ENCODE assay signal across 27 mouse cellular contexts in the genomic region with DNA sequence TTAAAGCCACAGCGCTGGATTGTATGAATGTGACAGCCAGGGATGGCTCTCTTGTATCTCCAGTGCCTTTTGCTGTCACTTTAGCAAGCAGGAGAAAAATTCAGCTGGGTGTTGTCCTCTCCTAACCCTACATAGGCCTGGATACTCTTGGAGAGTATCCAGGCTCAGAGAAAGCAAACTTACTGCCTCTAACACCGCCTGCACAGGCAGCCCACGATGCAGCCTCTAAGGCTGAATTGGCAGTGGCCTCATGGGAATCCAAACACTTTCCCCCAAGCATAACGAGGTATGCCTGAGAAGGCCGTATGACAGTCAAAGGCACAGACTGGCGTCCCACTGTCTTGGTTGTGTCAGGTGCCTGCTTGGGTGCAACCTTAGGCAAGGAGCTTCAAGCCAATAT. TPM values are rescaled to one million over a fixed set of nuclear protein-coding genes. Genes with fewer than 3 reads are reported as not detected.
DNase-seq lines count a peak whose midpoint lies in the region; ATAC-seq and TF ChIP-seq lines count a peak whose summit lies in the region.
"Had no signal": no experiment of that assay in that cellular context is flagged by ENCODE, and none has a peak within 500 bp of the region (broad histone marks: within the 10 kb centered on the region; RNA-seq: fewer than 3 reads in every experiment).

No protein-coding gene starts in this region.

- no peaks in the 10 kb centered on the region for H3K27me3 ChIP-seq in limb, embryonic 15.5 days
- peaks cover 7% of the 10 kb centered on the region; the same call in 1 of the 2 replicates for H3K27me3 ChIP-seq in limb, embryonic 10.5 days (ENCODE audit: low read depth, poor library complexity, severe bottlenecking)
- H3K27me3 ChIP-seq in stomach, embryonic 15.5 days (replicated peaks): no peaks in the 10 kb centered on the region
- H3K27me3 ChIP-seq in stomach, postnatal 0 days (ENCODE audit: control insufficient read depth, insufficient read depth, low read length): no peaks in the 10 kb centered on the region
- H3K27me3 ChIP-seq: embryonic facial prominence, embryonic 12.5 days; Patski had no signal

- peak overlapping the region; percentile 60; the same call in 1 of the 2 replicates for H3K27ac ChIP-seq in limb, embryonic 15.5 days
- no peak overlapping the region for H3K27ac ChIP-seq in limb, embryonic 10.5 days
- peak overlapping the region; percentile 35; the same call in 1 of the 2 replicates for H3K27ac ChIP-seq in stomach, embryonic 15.5 days
- no peak overlapping the region; the same call in 1 of the 2 replicates for H3K27ac ChIP-seq in stomach, postnatal 0 days (replicated peaks)
- H3K27ac ChIP-seq: embryonic facial prominence, embryonic 12.5 days; forebrain, embryonic 10.5 days; heart, embryonic 15.5 days; hindbrain, embryonic 13.5 days; hindbrain, postnatal 0 days had no signal

- H3K4me2 ChIP-seq in limb, embryonic 15.5 days: no peak overlapping the region
- no peak overlapping the region for H3K4me2 ChIP-seq in stomach, embryonic 15.5 days
- no peak overlapping the region for H3K4me2 ChIP-seq in stomach, postnatal 0 days (replicated peaks; ENCODE audit: low read depth)
- H3K4me2 ChIP-seq: embryonic facial prominence, embryonic 12.5 days; heart, embryonic 11.5 days; heart, embryonic 15.5 days; hindbrain, embryonic 13.5 days had no signal

- H3K4me1 ChIP-seq in limb, embryonic 15.5 days: peaks cover 9% of the 10 kb centered on the region; the same call in 1 of the 2 replicates
- peaks cover 7% of the 10 kb centered on the region; the same call in 1 of the 2 replicates for H3K4me1 ChIP-seq in limb, embryonic 10.5 days
- H3K4me1 ChIP-seq in stomach, embryonic 15.5 days: no peaks in the 10 kb centered on the region
- 0 out of 2 replicates have a peak, but pooled peaks cover 2% of the 10 kb centered on the region for H3K4me1 ChIP-seq in stomach, postnatal 0 days (replicated peaks; ENCODE audit: control insufficient read depth, insufficient read depth)
- H3K4me1 ChIP-seq: embryonic facial prominence, embryonic 12.5 days; forebrain, embryonic 10.5 days; heart, embryonic 15.5 days had no signal

- WGBS in limb, embryonic 15.5 days: 52% methylated on average over 6 of the region's 6 CpGs
- WGBS in limb, embryonic 10.5 days: 78% methylated on average over 6 of the region's 6 CpGs
- WGBS in stomach, embryonic 15.5 days: 65% methylated on average over 6 of the region's 6 CpGs
- WGBS in stomach, postnatal 0 days: 51% methylated on average over 6 of the region's 6 CpGs

- H3K9me3 ChIP-seq in limb, embryonic 15.5 days: no peaks in the 10 kb centered on the region
- no peaks in the 10 kb centered on the region for H3K9me3 ChIP-seq in limb, embryonic 10.5 days (replicated peaks)
- no peaks in the 10 kb centered on the region for H3K9me3 ChIP-seq in stomach, embryonic 15.5 days
- no peaks in the 10 kb centered on the region for H3K9me3 ChIP-seq in stomach, postnatal 0 days (ENCODE audit: control insufficient read depth, low read length)
- H3K9me3 ChIP-seq: embryonic facial prominence, embryonic 12.5 days; forebrain, embryonic 10.5 days; heart, embryonic 15.5 days; hindbrain, embryonic 13.5 days had no signal

- H3K9ac ChIP-seq in limb, embryonic 15.5 days: no peak overlapping the region
- H3K9ac ChIP-seq in stomach, embryonic 15.5 days: no peak overlapping the region
- H3K9ac ChIP-seq in stomach, postnatal 0 days (ENCODE audit: low read length): no peak overlapping the region
- H3K9ac ChIP-seq: embryonic facial prominence, embryonic 12.5 days; heart, embryonic 15.5 days; hindbrain, embryonic 13.5 days had no signal

- peak; percentile 19 to 47 for DNase-seq in frontal cortex, adult 2 months (ENCODE audit: extremely low spot score in 1 of 2, low spot score in 1 of 2)
- DNase-seq in frontal cortex, postnatal 10 days (ENCODE audit: low spot score in 2 of 2): no peak
- no peak for DNase-seq in limb, embryonic 10.5 days (ENCODE audit: low spot score)
- no peak for DNase-seq in stomach, postnatal 0 days (ENCODE audit: low spot score)
- no peak for DNase-seq in adrenal gland, postnatal 36 days
- DNase-seq: adrenal gland, postnatal 14 days; cerebellum, adult 2 months; embryo, embryonic 11 days; gastrocnemius, postnatal 36 days; heart, adult 18-20 months; heart, postnatal 14 days had no signal

- no peak for TF ChIP-seq EP300 in stomach, postnatal 0 days (optimal IDR thresholded peaks at IDR 0.05)

- no peaks in the 10 kb centered on the region for H3K36me3 ChIP-seq in limb, embryonic 15.5 days
- no peaks in the 10 kb centered on the region for H3K36me3 ChIP-seq in limb, embryonic 10.5 days
- no peaks in the 10 kb centered on the region for H3K36me3 ChIP-seq in stomach, embryonic 15.5 days
- H3K36me3 ChIP-seq in stomach, postnatal 0 days (ENCODE audit: control insufficient read depth, insufficient read depth, low read length): no peaks in the 10 kb centered on the region
- H3K36me3 ChIP-seq: embryonic facial prominence, embryonic 12.5 days; forebrain, embryonic 10.5 days; heart, embryonic 15.5 days; hindbrain, embryonic 13.5 days had no signal

- 0 out of 2 replicates have a peak, but pooled peaks have one; percentile 2 for ATAC-seq in limb, embryonic 15.5 days (ENCODE audit: insufficient number of reproducible peaks, low FRiP score, low TSS enrichment, low read depth)
- ATAC-seq in stomach, embryonic 15.5 days (ENCODE audit: insufficient read depth, low FRiP score, low read depth): no peak
- no peak for ATAC-seq in stomach, postnatal 0 days (ENCODE audit: low FRiP score, low TSS enrichment)
- ATAC-seq: activated CD4-positive, CD25-positive, alpha-beta regulatory T cell, adult 4 months; forebrain, embryonic 14.5 days; hindbrain, postnatal 0 days; Patski had no signal

- no peak overlapping the region for H3K4me3 ChIP-seq in limb, embryonic 15.5 days
- no peak overlapping the region for H3K4me3 ChIP-seq in limb, embryonic 10.5 days
- no peak overlapping the region for H3K4me3 ChIP-seq in stomach, embryonic 15.5 days (replicated peaks)
- H3K4me3 ChIP-seq in stomach, postnatal 0 days (ENCODE audit: low read depth, low read length): no peak overlapping the region
- H3K4me3 ChIP-seq: embryonic facial prominence, embryonic 12.5 days; erythroblast, embryonic 14.5 days; forebrain, embryonic 10.5 days; heart, embryonic 15.5 days; hindbrain, embryonic 13.5 days had no signal

- TF ChIP-seq CTCF in stomach, postnatal 0 days (IDR thresholded peaks at IDR 0.05; ENCODE audit: low read depth): no peak

RNA-seq across cellular contexts. Expression of a gene that starts 26.8 kb away (rescaled TPM):
- 0.24 and 0.40 TPM in 2 replicates for polyA plus RNA-seq in frontal cortex, adult 2 months (2012; rRNA removed)
- 72.6 and 89.7 TPM in 2 replicates for polyA plus RNA-seq in limb, embryonic 15.5 days (2015; fragmentation: Nextera tagmentation; extraction: Ambion mirVana)
- 0.30 and 0.63 TPM in 2 replicates for polyA plus RNA-seq in limb, embryonic 10.5 days (2016; fragmentation: Nextera tagmentation; extraction: Ambion mirVana)
- 14.1 and 21.5 TPM in 2 replicates for polyA plus RNA-seq in stomach, embryonic 15.5 days (2015; fragmentation: Nextera tagmentation; extraction: Ambion mirVana)
- 29.8 and 34.2 TPM in 2 replicates for polyA plus RNA-seq in stomach, postnatal 0 days (2015; fragmentation: Nextera tagmentation; extraction: Ambion mirVana)
- total RNA-seq in adrenal gland, postnatal 36 days (2021): not detected
- total RNA-seq: adrenal gland, adult 18-20 months; adrenal gland, postnatal 14 days; CH12.LX; common myeloid progenitor, adult 5-6 weeks; heart, adult 18-20 months; hematopoietic stem cell, adult 5-6 weeks had no signal
- polyA plus RNA-seq: activated CD4-positive, CD25-positive, alpha-beta regulatory T cell, adult 4 months; erythroblast, embryonic 14.5 days; forebrain, embryonic 14.5 days; hindbrain, embryonic 13.5 days had no signal

RNA-seq across cellular contexts. Expression of a gene that starts 56.1 kb away (rescaled TPM):
- 11.6 and 13.8 TPM in 2 replicates for polyA plus RNA-seq in frontal cortex, adult 2 months (2012; rRNA removed)
- 87.0 and 226 TPM in 2 replicates for polyA plus RNA-seq in limb, embryonic 15.5 days (2015; fragmentation: Nextera tagmentation; extraction: Ambion mirVana)
- polyA plus RNA-seq in limb, embryonic 10.5 days (2016; fragmentation: Nextera tagmentation; extraction: Ambion mirVana): 2.1 and 4.0 TPM in 2 replicates
- polyA plus RNA-seq in stomach, embryonic 15.5 days (2015; fragmentation: Nextera tagmentation; extraction: Ambion mirVana): 18.7 and 25.8 TPM in 2 replicates
- polyA plus RNA-seq in stomach, postnatal 0 days (2015; fragmentation: Nextera tagmentation; extraction: Ambion mirVana): 36.4 and 39.9 TPM in 2 replicates
- total RNA-seq in adrenal gland, postnatal 36 days (2021): 1 to 10 TPM; 2.5 to 2.6 TPM
- total RNA-seq: common myeloid progenitor, adult 5-6 weeks; hematopoietic stem cell, adult 5-6 weeks had no signal
- polyA plus RNA-seq: erythroblast, embryonic 14.5 days had no signal

Comparison
In these comparisons a context has a peak if more than half of its experiments do, and no peak if none do; other contexts are left out.
1. DNase-seq: peak in frontal cortex, adult 2 months (2 of 2); none in frontal cortex, postnatal 10 days (0 of 2), limb, embryonic 10.5 days (single experiment), stomach, postnatal 0 days (single experiment) and adrenal gland, postnatal 36 days (0 of 2).
2. H3K27ac ChIP-seq: peak in limb, embryonic 15.5 days (single experiment) and stomach, embryonic 15.5 days (single experiment); none in limb, embryonic 10.5 days (single experiment) and stomach, postnatal 0 days (single experiment).